Mouse (Mus musculus) spleen, adult 2 months (tissue): ENCODE measurements around the gene Cdc25b. TPM values are rescaled to one million over a fixed set of nuclear protein-coding genes. Genes with fewer than 3 reads are reported as not detected.
A peak's percentile ranks its signal among the peaks of the same experiment; 100 is the strongest.

Source experiments
- DNase-seq, 2 experiments: peaks; one replicate each; pipeline versions ENCODE4 v3.0.0 to v3.0.0-alpha.2; 2012 to 2021; ENCODE audit warnings: low spot score in 2 of 2, low read depth in 1 of 2
- H3K27ac ChIP-seq: fragments of 200-500 bp; 2 replicates; pipeline ENCODE4 v1.5.1; 2012; ENCODE audit warnings: low read length, inconsistent platforms; ENCODE audit not compliant: insufficient read depth
- H3K27me3 ChIP-seq: fragments of 200-500 bp; 2 replicates; pipeline ENCODE4 v1.6.1; 2012; ENCODE audit warnings: mild to moderate bottlenecking, moderate library complexity, low read length, inconsistent platforms; ENCODE audit not compliant: control insufficient read depth, insufficient read depth
- H3K36me3 ChIP-seq: fragments of 200-500 bp; 2 replicates; pipeline ENCODE4 v1.6.1; 2012; ENCODE audit warnings: mild to moderate bottlenecking, low read length, inconsistent platforms; ENCODE audit not compliant: control insufficient read depth, insufficient read depth
- H3K4me1 ChIP-seq: fragments of 200-500 bp; 2 replicates; pipeline ENCODE4 v1.6.1; 2011; ENCODE audit warnings: inconsistent platforms; ENCODE audit not compliant: control insufficient read depth, insufficient read depth, insufficient read length
- H3K4me3 ChIP-seq: fragments of 200-500 bp; 2 replicates; pipeline ENCODE4 v1.5.1; 2011; ENCODE audit warnings: mild to moderate bottlenecking, inconsistent platforms; ENCODE audit not compliant: insufficient read depth, insufficient read length; ENCODE audit errors: extremely low read depth
- CTCF ChIP-seq: fragments of 200-500 bp; IDR thresholded peaks from 2 replicates; pipeline ENCODE4 v1.5.1; 2011; ENCODE audit warnings: mild to moderate bottlenecking, inconsistent platforms; ENCODE audit not compliant: insufficient read depth, insufficient read length, insufficient replicate concordance; ENCODE audit errors: extremely low read depth
- POLR2A ChIP-seq: fragments of 200-500 bp; IDR thresholded peaks from 2 replicates; pipeline ENCODE4 v1.6.1; 2011; ENCODE audit warnings: low read depth, low read length, inconsistent platforms
- WGBS: fragments of 180-500 bp; shearing (Covaris S2); methylation state at CpG from one replicate; pipeline ENCODE4 v1.1.7; 2018; 5-methylcytosine and 5-hydroxymethylcytosine counted together
- polyA plus RNA-seq: library from polyadenylated mRNA; depleted of rRNA; stranded (reverse); fragments of >200 nt; gene quantifications from 2 replicates; pipeline ENCODE4 v1.2.3, GENCODE M21; 2012

Gene Cdc25b
- polyA plus RNA-seq, 1 experiment: 85.6 TPM

- TF ChIP-seq CTCF (no peak), POLR2A (no peak; the same call in 1 of the 2 replicates)
- peak overlapping the region; percentile 89 for H3K27ac ChIP-seq
- no peak for DNase-seq
- no peaks in the 10 kb centered on the region for H3K27me3 ChIP-seq
- no peak overlapping the region for H3K4me3 ChIP-seq
- H3K4me1 ChIP-seq: peaks cover 30% of the 10 kb centered on the region; the same call in 1 of the 2 replicates
- WGBS: 44% methylated on average over 5 of the region's 5 CpGs
- H3K36me3 ChIP-seq: peaks cover 19% of the 10 kb centered on the region
These were observed 3.0 kb downstream of the Cdc25b start for GRCm38 (mm10) chr2:131189521-131190309.

- DNase-seq: peak; percentile 78
- no peaks in the 10 kb centered on the region for H3K27me3 ChIP-seq
- H3K4me3 ChIP-seq: no peak overlapping the region
- H3K27ac ChIP-seq: peak overlapping the region; percentile 89
- WGBS: 78% methylated on average over 10 of the region's 10 CpGs
- no peak for TF ChIP-seq POLR2A
- TF ChIP-seq CTCF: no peak
- peaks cover 30% of the 10 kb centered on the region; the same call in 1 of the 2 replicates for H3K4me1 ChIP-seq
- H3K36me3 ChIP-seq: peaks cover 21% of the 10 kb centered on the region
These were observed 3.7 kb downstream of the Cdc25b start for GRCm38 (mm10) chr2:131190344-131191004.

GRCm38 (mm10) chr2:131191005-131191390, 4.2 kb downstream of the Cdc25b start:
- H3K36me3 ChIP-seq: peaks cover 21% of the 10 kb centered on the region

DNA sequence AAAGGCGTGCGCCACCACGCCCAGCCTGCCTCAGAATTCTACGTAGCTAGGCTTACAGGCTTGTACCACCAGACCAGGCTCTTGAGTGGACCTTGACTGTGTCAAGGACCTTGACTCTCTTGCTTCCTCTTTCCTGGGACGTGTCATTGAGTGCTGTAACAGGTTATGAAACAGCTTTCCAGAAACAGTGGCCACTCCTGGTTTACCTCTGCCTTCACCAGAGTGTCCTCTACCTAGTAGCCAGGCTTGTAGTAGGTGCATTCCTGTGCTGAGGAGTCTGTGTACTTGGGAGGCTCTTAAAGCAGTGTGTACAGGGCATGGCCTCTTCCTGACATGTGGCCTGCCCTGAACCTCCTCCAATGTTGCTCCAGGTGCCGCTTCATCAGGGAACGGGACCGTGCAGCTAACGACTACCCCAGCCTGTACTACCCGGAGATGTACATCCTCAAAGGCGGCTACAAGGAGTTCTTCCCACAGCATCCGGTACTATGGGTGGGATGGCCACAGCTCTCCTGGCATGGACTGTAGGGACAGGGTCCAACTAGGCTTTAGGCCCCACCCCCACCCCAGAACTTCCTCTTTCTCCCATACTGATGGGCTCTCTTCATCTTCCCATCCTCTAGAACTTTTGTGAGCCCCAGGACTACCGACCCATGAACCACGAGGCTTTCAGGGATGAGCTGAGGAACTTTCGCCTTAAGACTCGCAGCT, 10.0 kb downstream of the Cdc25b start:
- no peak for DNase-seq
- 88% methylated on average over 16 of the region's 16 CpGs for WGBS
- no peak overlapping the region for H3K27ac ChIP-seq
- H3K36me3 ChIP-seq: peaks cover 20% of the 10 kb centered on the region
- H3K27me3 ChIP-seq: no peaks in the 10 kb centered on the region
- H3K4me1 ChIP-seq: peaks cover 2% of the 10 kb centered on the region; the same call in 1 of the 2 replicates
- no peak overlapping the region for H3K4me3 ChIP-seq
- TF ChIP-seq CTCF (no peak), POLR2A (no peak)

More at GRCm38 (mm10) chr2:131191005-131191390, 4.2 kb downstream of the Cdc25b start:
- Histone ChIP-seq H3K4me1 (peaks cover 30% of the 10 kb centered on the region; the same call in 1 of the 2 replicates), H3K4me3 (no peak overlapping the region), H3K27ac (peak overlapping the region; percentile 80), H3K27me3 (no peaks in the 10 kb centered on the region)
- TF ChIP-seq CTCF: no peak
- TF ChIP-seq POLR2A: no peak
- no peak for DNase-seq
- WGBS: 45% methylated on average over 7 of the region's 7 CpGs

- whole genome bisulfite sequencing: 86% methylated on average over 2 of the region's 2 CpGs
- DNase-seq: no peak
- Histone ChIP-seq H3K4me1 (peaks cover 2% of the 10 kb centered on the region; the same call in 1 of the 2 replicates), H3K27ac (no peak overlapping the region), H3K27me3 (no peaks in the 10 kb centered on the region), H3K36me3 (0 out of 2 replicates have a peak, but pooled peaks cover 1% of the 10 kb centered on the region), H3K4me3 (no peak overlapping the region)
- TF ChIP-seq POLR2A: no peak
- TF ChIP-seq CTCF: no peak
These were observed 14.0 kb downstream of the Cdc25b start for GRCm38 (mm10) chr2:131200710-131201109.

- no peak for TF ChIP-seq CTCF
- H3K36me3 ChIP-seq: 0 out of 2 replicates have a peak, but pooled peaks cover 1% of the 10 kb centered on the region
These were observed 14.5 kb downstream of the Cdc25b start for GRCm38 (mm10) chr2:131201262-131201661.

More at GRCm38 (mm10) chr2:131201262-131201661, 14.5 kb downstream of the Cdc25b start:
- H3K4me1 ChIP-seq: peaks cover 2% of the 10 kb centered on the region; the same call in 1 of the 2 replicates
- WGBS: 94% methylated on average over 3 of the region's 3 CpGs
- no peak overlapping the region for H3K4me3 ChIP-seq
- H3K27ac ChIP-seq: no peak overlapping the region
- H3K27me3 ChIP-seq: no peaks in the 10 kb centered on the region
- no peak for DNase-seq
